Mouse (Mus musculus): Measurements from ENCODE around the gene Fubp1. TPM values are rescaled to one million over a fixed set of nuclear protein-coding genes. Genes with fewer than 3 reads are reported as not detected.
"Not testable (repeated sequence)": the region's sequence is repeated elsewhere in the genome, so short reads cannot be mapped to it uniquely, and the experiment has no call there.

The Fubp1 gene
- polyA plus RNA-seq, 1 experiment from 2014 or later = 184 TPM

DNA sequence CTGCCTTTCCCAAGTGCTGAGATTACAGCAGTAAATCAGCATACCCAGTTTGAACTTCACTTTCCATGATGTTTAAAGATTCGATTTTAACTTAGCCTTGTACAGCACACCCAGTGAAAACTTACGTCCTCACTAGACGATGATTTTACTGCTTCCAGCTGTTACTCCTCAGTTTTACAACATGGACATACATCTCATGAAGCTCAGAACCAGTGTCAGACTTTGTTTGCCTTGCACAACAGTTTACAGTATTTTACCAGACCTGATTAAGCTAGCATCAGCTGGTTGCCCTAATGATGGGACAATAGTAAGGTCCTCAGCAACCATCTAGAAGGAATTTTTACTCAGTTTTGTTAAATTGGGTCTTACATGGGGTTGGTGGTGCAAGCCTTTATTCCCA is 30.9 kb downstream of the Fubp1 start:
- 77% methylated on average over 3 of the region's 3 CpGs for WGBS
- H3K4me1 ChIP-seq = no peaks in the 10 kb centered on the region
- H3K27me3 ChIP-seq (replicated peaks) = no peaks in the 10 kb centered on the region
- H3K36me3 ChIP-seq = peaks cover 13% of the 10 kb centered on the region
- H3K4me2 ChIP-seq = no peak overlapping the region
- no peak overlapping the region for H3K4me3 ChIP-seq (replicated peaks)
- no peaks in the 10 kb centered on the region for H3K9me3 ChIP-seq (replicated peaks)
- H3K27ac ChIP-seq (replicated peaks) = no peak overlapping the region
- H3K9ac ChIP-seq (replicated peaks) = no peak overlapping the region
- no peak for ATAC-seq (ENCODE audit: low FRiP score)

DNA sequence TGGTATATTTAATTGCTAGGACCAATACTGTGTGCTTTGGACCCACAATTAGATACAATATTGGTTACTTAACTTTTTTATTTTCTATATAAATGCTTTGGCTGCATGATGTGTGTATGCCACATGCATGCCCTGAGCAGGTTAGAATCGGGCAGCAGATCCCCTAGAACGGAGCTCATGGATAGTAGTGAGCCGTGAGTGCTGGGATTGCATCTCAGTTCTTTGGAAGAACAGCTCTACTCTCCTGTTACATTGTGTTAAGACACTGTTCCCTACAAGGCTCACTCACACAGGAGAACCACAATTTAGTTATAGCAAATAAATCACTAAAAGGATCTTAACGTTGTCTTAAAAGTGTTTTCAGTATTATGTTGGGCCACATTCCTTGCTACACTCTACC is 33.1 kb downstream of the Fubp1 start:
- H3K9me3 ChIP-seq (replicated peaks) = no peaks in the 10 kb centered on the region
- peaks cover 4% of the 10 kb centered on the region; the same call in 1 of the 2 replicates for H3K36me3 ChIP-seq
- H3K27me3 ChIP-seq (replicated peaks) = no peaks in the 10 kb centered on the region
- no peak overlapping the region for H3K4me2 ChIP-seq
- H3K4me3 ChIP-seq (replicated peaks) = no peak overlapping the region
- no peak overlapping the region for H3K27ac ChIP-seq (replicated peaks)
- no peak for ATAC-seq (ENCODE audit: low FRiP score)
- H3K4me1 ChIP-seq = no peaks in the 10 kb centered on the region
- H3K9ac ChIP-seq (replicated peaks) = no peak overlapping the region
- 75% methylated on average over 4 of the region's 4 CpGs for WGBS

DNA sequence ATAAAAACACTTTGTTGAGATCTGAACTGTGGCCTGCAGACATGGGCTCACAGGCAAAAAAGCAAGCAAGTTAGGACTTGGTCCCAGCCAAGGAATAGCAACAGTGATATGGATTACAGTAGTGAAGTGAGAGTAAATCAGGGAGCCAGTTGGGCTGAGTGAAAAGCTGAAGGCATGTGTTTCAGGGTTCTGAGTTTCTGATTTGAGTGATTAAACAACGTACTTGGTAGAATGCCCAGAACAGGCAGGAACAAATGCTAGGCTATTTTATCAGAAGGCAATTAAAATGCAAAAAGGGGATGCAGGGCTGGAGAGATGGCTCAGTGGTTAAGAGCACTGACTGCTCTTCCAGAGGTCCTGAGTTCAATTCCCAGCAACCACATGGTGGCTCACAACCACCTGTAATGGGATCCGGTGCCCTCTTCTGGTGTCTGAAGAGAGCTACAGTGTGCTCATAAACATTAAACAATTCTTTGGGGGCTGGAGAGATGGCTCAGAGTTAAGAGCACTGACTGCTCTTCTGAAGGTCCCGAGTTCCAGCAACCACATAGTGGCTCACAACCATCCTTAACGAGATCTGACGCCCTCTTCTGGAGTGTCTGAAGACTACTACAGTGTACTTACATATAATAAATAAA is 35.2 kb downstream of the Fubp1 start:
- no peak for ATAC-seq (ENCODE audit: low FRiP score)
- no peak overlapping the region for H3K27ac ChIP-seq (replicated peaks)
- H3K36me3 ChIP-seq = no peaks in the 10 kb centered on the region
- no peaks in the 10 kb centered on the region for H3K9me3 ChIP-seq (replicated peaks)
- 75% methylated on average over 5 of the region's 5 CpGs for WGBS
- no peaks in the 10 kb centered on the region for H3K27me3 ChIP-seq (replicated peaks)
- H3K4me3 ChIP-seq (replicated peaks) = no peak overlapping the region
- no peak overlapping the region for H3K4me2 ChIP-seq
- no peak overlapping the region for H3K9ac ChIP-seq (replicated peaks)
- no peaks in the 10 kb centered on the region for H3K4me1 ChIP-seq

DNA sequence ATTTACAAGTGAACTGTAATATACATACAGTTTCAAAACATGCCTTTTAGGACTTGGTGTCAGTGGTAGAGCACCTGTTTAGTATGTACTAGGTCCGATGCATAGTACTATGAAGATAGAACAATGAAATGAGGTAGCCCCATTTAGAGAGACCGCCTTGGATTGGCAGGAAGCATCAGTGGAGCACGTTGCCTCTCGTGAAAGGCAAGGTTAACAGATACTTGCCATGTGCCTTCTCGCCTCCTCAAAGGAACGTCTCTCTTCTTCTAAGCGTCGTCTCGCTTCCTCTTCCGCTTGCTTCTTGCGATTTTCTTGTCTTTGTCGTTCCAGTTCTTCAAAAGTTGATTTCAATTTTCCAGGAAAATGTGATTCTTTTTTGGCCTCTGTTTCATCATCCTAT is 37.5 kb downstream of the Fubp1 start:
- ATAC-seq (ENCODE audit: low FRiP score) = no peak
- no peak overlapping the region for H3K27ac ChIP-seq (replicated peaks)
- no peaks in the 10 kb centered on the region for H3K4me1 ChIP-seq
- WGBS = 91% methylated on average over 12 of the region's 12 CpGs
- H3K27me3 ChIP-seq (replicated peaks) = no peaks in the 10 kb centered on the region
- no peaks in the 10 kb centered on the region for H3K9me3 ChIP-seq (replicated peaks)
- H3K36me3 ChIP-seq = no peaks in the 10 kb centered on the region
- H3K4me2 ChIP-seq = no peak overlapping the region
- H3K4me3 ChIP-seq (replicated peaks) = no peak overlapping the region
- H3K9ac ChIP-seq (replicated peaks) = no peak overlapping the region

DNA sequence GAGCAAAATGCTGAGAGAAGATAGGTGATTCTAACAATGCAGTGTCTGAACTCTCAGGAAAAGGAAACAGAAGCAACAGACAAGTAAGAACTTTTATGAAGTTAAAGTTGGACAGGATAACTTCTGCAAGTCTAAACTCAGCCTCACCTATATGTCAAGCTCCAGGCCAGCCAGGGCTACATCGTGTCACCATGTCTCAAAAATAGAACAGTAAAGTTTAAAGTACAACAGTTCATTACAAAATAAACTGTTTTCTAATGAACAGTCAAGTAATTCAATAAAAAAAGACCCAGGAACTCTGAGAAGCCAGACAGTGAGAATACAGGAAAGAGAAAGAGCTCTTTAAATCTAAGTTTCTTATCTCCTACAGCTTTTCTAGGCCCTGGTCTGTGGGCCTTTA is 40.3 kb downstream of the Fubp1 start:
- Histone ChIP-seq H3K27ac (replicated peaks) (no peak overlapping the region), H3K9me3 (replicated peaks) (no peaks in the 10 kb centered on the region), H3K4me2 (no peak overlapping the region), H3K4me3 (replicated peaks) (no peak overlapping the region), H3K36me3 (no peaks in the 10 kb centered on the region), H3K9ac (replicated peaks) (no peak overlapping the region), H3K27me3 (replicated peaks) (no peaks in the 10 kb centered on the region), H3K4me1 (no peaks in the 10 kb centered on the region)
- no peak for ATAC-seq (ENCODE audit: low FRiP score)
- WGBS = 92% methylated on average over 1 of the region's 1 CpGs

DNA sequence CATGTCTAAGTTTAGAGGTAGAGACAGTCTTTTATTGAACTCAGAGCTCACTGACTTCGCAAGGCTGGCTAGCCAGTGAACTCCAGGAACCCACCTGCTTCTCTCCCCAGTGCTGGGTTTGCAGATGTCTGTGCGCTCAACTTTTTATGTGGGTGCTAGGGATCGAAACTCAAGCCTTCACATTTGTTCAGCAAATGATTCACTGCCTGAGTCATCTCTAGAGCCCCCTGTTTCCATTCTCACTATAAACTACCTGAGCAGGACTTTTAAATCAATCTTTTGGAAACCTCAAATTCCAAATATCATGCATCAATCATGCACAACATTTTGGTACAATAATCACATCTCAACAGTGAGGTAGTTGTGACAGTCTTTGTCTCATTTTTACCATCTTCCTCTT is 47.3 kb downstream of the Fubp1 start:
- H3K4me2 ChIP-seq = no peak overlapping the region
- no peaks in the 10 kb centered on the region for H3K36me3 ChIP-seq
- no peaks in the 10 kb centered on the region for H3K9me3 ChIP-seq (replicated peaks)
- no peaks in the 10 kb centered on the region for H3K27me3 ChIP-seq (replicated peaks)
- no peak overlapping the region for H3K27ac ChIP-seq (replicated peaks)
- no peak for ATAC-seq (ENCODE audit: low FRiP score)
- H3K4me1 ChIP-seq = no peaks in the 10 kb centered on the region
- 88% methylated on average over 3 of the region's 3 CpGs for WGBS
- H3K4me3 ChIP-seq (replicated peaks) = no peak overlapping the region
- no peak overlapping the region for H3K9ac ChIP-seq (replicated peaks)

DNA sequence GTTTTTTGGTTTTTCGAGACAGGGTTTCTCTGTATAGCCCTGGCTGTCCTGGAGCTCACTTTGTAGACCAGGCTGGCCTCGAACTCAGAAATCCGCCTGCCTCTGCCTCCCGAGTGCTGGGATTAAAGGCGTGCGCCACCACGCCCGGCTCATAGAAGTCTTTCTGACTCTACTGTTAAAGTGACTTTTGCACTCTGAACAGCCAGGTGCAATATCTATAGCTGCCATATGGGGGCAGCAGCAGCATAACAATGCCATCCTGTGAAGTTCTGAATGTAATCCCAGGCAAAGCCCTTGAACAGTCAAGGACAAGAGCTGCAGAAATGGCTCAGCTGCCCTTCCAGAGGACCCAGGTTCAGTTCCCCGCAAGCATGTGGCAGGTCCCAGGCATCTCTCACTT is 49.2 kb downstream of the Fubp1 start:
- ATAC-seq (ENCODE audit: low FRiP score); H3K9me3 ChIP-seq (replicated peaks); H3K27ac ChIP-seq (replicated peaks); H3K9ac ChIP-seq (replicated peaks); H3K4me2 ChIP-seq; H3K36me3 ChIP-seq; H3K4me1 ChIP-seq; H3K27me3 ChIP-seq (replicated peaks); H3K4me3 ChIP-seq (replicated peaks): not testable (repeated sequence)
- 39% methylated on average over 8 of the region's 9 CpGs for WGBS

DNA sequence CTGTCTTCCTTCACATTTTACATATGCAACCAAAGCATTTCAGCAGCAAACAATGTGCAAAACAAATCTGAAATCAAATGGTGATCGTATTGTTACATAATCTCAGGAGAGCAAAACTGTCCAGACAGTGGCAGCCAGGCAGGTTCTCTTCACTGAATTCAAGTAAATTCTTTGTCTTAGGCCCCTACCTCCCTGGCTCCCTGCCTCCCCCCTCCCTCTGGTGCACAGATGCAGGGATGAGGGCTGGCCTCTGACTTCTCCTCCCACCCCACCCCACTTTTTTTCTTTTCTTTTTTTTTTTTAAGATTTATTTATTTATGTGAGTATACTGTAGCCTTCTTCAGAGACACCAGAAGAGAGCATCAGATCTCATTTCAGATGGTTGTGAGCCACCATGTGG is 50.1 kb downstream of the Fubp1 start:
- Histone ChIP-seq H3K4me2 (no peak overlapping the region), H3K4me1 (peaks cover 8% of the 10 kb centered on the region), H3K9me3 (replicated peaks) (no peaks in the 10 kb centered on the region), H3K4me3 (replicated peaks) (no peak overlapping the region), H3K27me3 (replicated peaks) (peaks cover 5% of the 10 kb centered on the region), H3K9ac (replicated peaks) (no peak overlapping the region), H3K27ac (replicated peaks) (no peak overlapping the region), H3K36me3 (no peaks in the 10 kb centered on the region)
- no peak for ATAC-seq (ENCODE audit: low FRiP score)
- 95% methylated on average over 1 of the region's 1 CpGs for WGBS

DNA sequence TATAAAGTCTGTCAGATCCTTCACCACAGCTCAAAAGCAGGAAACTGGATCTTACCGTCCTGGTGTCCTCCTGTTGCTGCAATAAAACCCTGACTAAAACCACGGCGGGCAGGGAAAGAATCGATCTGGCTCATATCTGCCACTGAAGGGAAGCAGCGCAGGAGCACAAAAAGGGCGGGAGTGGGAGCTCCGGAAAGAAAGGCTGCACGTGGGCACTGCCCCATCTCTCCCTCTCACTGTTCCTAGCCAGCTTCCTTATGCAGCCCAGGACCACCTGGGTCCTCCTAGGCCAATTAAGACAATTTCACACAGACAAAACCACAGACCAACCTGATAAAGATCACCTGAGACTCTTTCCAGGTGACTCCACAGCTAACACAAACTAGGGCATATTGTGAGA is 51.2 kb downstream of the Fubp1 start:
- Histone ChIP-seq H3K36me3 (no peaks in the 10 kb centered on the region), H3K4me2 (no peak overlapping the region), H3K4me1 (peaks cover 18% of the 10 kb centered on the region), H3K27ac (replicated peaks) (no peak overlapping the region), H3K9me3 (replicated peaks) (no peaks in the 10 kb centered on the region), H3K4me3 (replicated peaks) (no peak overlapping the region), H3K9ac (replicated peaks) (no peak overlapping the region), H3K27me3 (replicated peaks) (peaks cover 14% of the 10 kb centered on the region)
- ATAC-seq (ENCODE audit: low FRiP score) = no peak
- 51% methylated on average over 8 of the region's 8 CpGs for WGBS

DNA sequence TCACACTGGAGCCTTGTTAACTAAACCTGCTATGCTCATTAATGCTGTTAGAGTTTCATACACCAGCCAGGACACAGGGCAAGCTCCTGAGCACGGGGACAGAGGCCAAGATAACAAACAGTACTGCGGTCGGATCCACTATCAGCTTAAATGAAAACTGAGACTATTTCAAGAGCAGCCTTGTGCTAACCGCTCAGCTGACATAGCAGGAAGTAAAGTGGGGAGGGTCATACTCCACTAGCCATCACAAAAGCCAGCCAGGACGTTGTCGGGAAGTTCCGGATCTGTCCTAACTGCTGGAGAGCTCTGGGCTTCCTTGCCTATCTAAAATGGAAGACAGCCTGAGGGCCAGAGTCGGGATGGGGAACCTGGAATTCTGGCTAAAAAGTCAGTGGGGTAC is 51.7 kb downstream of the Fubp1 start:
- Histone ChIP-seq H3K4me1 (peaks cover 18% of the 10 kb centered on the region), H3K36me3 (no peaks in the 10 kb centered on the region), H3K9me3 (replicated peaks) (no peaks in the 10 kb centered on the region), H3K9ac (replicated peaks) (no peak overlapping the region), H3K4me2 (no peak overlapping the region), H3K27me3 (replicated peaks) (peaks cover 18% of the 10 kb centered on the region), H3K27ac (replicated peaks) (no peak overlapping the region), H3K4me3 (replicated peaks) (no peak overlapping the region)
- WGBS = 35% methylated on average over 8 of the region's 8 CpGs
- ATAC-seq (ENCODE audit: low FRiP score) = no peak

DNA sequence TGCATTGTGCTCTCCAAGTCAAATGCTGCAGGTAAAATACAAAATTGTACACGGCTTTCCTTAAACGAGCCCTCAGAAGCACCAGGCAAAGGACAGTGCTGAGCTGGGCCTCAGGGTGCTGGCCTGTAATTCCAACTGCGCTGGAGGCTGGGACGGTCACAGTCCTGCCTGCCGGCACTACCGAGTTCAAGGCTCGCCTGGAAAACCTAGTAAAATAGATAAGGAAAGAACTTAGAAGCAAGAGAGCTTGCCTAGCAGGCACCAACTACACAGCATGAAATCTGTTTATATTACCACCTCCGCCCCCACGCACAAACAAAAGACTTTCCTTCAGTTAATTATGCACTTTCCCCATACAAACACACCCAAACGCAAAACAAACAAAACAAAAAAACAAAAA is 54.2 kb downstream of the Fubp1 start:
- no peak overlapping the region for H3K4me2 ChIP-seq
- no peaks in the 10 kb centered on the region for H3K9me3 ChIP-seq (replicated peaks)
- peaks cover 27% of the 10 kb centered on the region for H3K27me3 ChIP-seq (replicated peaks)
- H3K4me3 ChIP-seq (replicated peaks) = no peak overlapping the region
- H3K27ac ChIP-seq (replicated peaks) = no peak overlapping the region
- no peak for ATAC-seq (ENCODE audit: low FRiP score)
- 35% methylated on average over 10 of the region's 10 CpGs for WGBS
- no peak overlapping the region for H3K9ac ChIP-seq (replicated peaks)
- peaks cover 18% of the 10 kb centered on the region for H3K4me1 ChIP-seq
- H3K36me3 ChIP-seq = no peaks in the 10 kb centered on the region

DNA sequence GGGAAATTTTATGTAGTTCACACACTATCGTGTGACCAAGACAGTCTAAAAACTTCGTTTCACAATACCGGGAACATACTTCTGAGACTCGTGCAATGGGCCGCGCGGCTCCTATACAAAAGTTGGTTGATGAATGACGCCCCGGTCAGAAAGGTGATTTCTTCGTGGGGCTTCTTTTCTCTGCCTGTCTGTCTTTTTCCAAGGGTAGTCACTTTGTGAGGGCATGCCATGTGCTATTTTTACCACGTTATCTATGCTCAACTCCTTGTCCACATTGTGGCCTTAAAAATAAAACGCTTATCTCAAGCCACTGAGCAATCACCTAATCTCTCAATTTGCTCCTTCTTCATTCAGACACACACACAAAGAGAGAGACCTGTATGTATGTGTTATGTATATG is 54.6 kb downstream of the Fubp1 start:
- Histone ChIP-seq H3K27ac (replicated peaks) (no peak overlapping the region), H3K4me1 (peaks cover 18% of the 10 kb centered on the region), H3K27me3 (replicated peaks) (peaks cover 27% of the 10 kb centered on the region), H3K36me3 (no peaks in the 10 kb centered on the region), H3K9me3 (replicated peaks) (no peaks in the 10 kb centered on the region), H3K4me3 (replicated peaks) (peak overlapping the region; percentile 52; the same call in 1 of the 2 replicates), H3K9ac (replicated peaks) (no peak overlapping the region), H3K4me2 (peak overlapping the region; percentile 100)
- WGBS = 16% methylated on average over 12 of the region's 12 CpGs
- ATAC-seq (ENCODE audit: low FRiP score) = no peak
